Mouse (Mus musculus) CH12.LX (cell line): ENCODE data around the gene Tmbim6. TPM values are rescaled to one million over a fixed set of nuclear protein-coding genes. Genes with fewer than 3 reads are reported as not detected.

ENCODE experiments used
- DNase-seq: peaks from one replicate; pipeline ENCODE4 v3.0.0-alpha.2; 2013; ENCODE audit errors: extremely low read depth
- H3K27ac ChIP-seq: 2 replicates; pipeline ENCODE4 v1.5.1; 2012; ENCODE audit warnings: low read depth, mild to moderate bottlenecking, control low read depth, moderate library complexity; ENCODE audit not compliant: insufficient read depth
- H3K27me3 ChIP-seq: replicated peaks from 2 replicates; pipeline ENCODE3; 2012; ENCODE audit warnings: inconsistent platforms
- H3K36me3 ChIP-seq, 2 experiments: replicated peaks in 1 of 2; 2 replicates each; pipeline versions ENCODE3 to v1.6.1; 2012; ENCODE audit warnings: inconsistent platforms in 1 of 2, low read length in 1 of 2, mild to moderate bottlenecking in 1 of 2, mixed read lengths in 1 of 2, moderate library complexity in 1 of 2; ENCODE audit not compliant: control insufficient read depth in 1 of 2, insufficient read depth in 1 of 2
- H3K4me1 ChIP-seq, 2 experiments: 2 replicates each; pipeline ENCODE4 v1.6.1; 2012; ENCODE audit warnings: inconsistent platforms in 1 of 2, moderate library complexity in 1 of 2; ENCODE audit not compliant: insufficient read depth in 2 of 2, control insufficient read depth in 1 of 2
- H3K4me2 ChIP-seq: 2 replicates; pipeline ENCODE4 v1.6.1; 2012; ENCODE audit warnings: low read depth, mild to moderate bottlenecking, control low read depth; ENCODE audit not compliant: poor library complexity, insufficient read depth, severe bottlenecking
- H3K4me3 ChIP-seq, 3 experiments: fragments of 150-350 bp in 1 of 3; sonication (generic) in 1 of 3; replicated peaks in 1 of 3; 2 replicates each; pipeline versions ENCODE3 to v1.5.1; 2011 to 2012; ENCODE audit warnings: low read depth in 2 of 3, low read length in 2 of 3, mild to moderate bottlenecking in 2 of 3, moderate library complexity in 2 of 3, control low read depth in 1 of 3, improper control_type of control experiment in 1 of 3, inconsistent platforms in 1 of 3, mixed read lengths in 1 of 3; ENCODE audit not compliant: poor library complexity in 1 of 3
- H3K79me2 ChIP-seq: replicated peaks from 2 replicates; pipeline ENCODE4 v1.6.1; 2012; ENCODE audit warnings: mild to moderate bottlenecking, moderate library complexity; ENCODE audit not compliant: control insufficient read depth, poor library complexity, insufficient read depth, severe bottlenecking; ENCODE audit errors: extremely low read depth
- H3K9ac ChIP-seq: 2 replicates; pipeline ENCODE4 v1.6.1; 2012; ENCODE audit warnings: low read depth, mild to moderate bottlenecking, control low read depth, moderate library complexity; ENCODE audit not compliant: insufficient read depth
- H3K9me3 ChIP-seq: replicated peaks from 2 replicates; pipeline ENCODE3; 2012; ENCODE audit warnings: low read length, inconsistent platforms, mixed read lengths
- E2F4 ChIP-seq: IDR thresholded peaks from 2 replicates; pipeline ENCODE4 v1.6.1; 2011; ENCODE audit warnings: low read depth, low read length, improper control_type of control experiment; ENCODE audit not compliant: insufficient replicate concordance
- EP300 ChIP-seq: IDR thresholded peaks from 2 replicates; pipeline ENCODE4 v1.6.1; 2011; ENCODE audit warnings: low read length, improper control_type of control experiment
- GABPA ChIP-seq: IDR thresholded peaks from 2 replicates; pipeline ENCODE4 v1.6.1; 2012; ENCODE audit warnings: low read depth, low read length, improper control_type of control experiment, inconsistent platforms; ENCODE audit not compliant: insufficient replicate concordance
- HCFC1 ChIP-seq: IDR thresholded peaks from 2 replicates; pipeline ENCODE4 v1.6.1; 2012; ENCODE audit warnings: low read depth, mild to moderate bottlenecking, inconsistent platforms, low read length, improper control_type of control experiment
- IRF4 ChIP-seq: IDR thresholded peaks from 2 replicates; pipeline ENCODE4 v1.6.1; 2014; ENCODE audit warnings: low read depth, mild to moderate bottlenecking, inconsistent platforms, low read length, improper control_type of control experiment
- JUN ChIP-seq: IDR thresholded peaks from 2 replicates; pipeline ENCODE4 v1.6.1; 2011; ENCODE audit warnings: low read depth, mild to moderate bottlenecking, low read length, improper control_type of control experiment, moderate library complexity; ENCODE audit not compliant: insufficient read depth
- NELFE ChIP-seq: IDR thresholded peaks from 2 replicates; pipeline ENCODE4 v1.6.1; 2011; ENCODE audit warnings: low read depth, low read length, improper control_type of control experiment
- NRF1 ChIP-seq: IDR thresholded peaks from 2 replicates; pipeline ENCODE4 v1.6.1; 2014; ENCODE audit warnings: low read depth, mild to moderate bottlenecking, inconsistent platforms, low read length, improper control_type of control experiment, moderate library complexity
- POLR2A ChIP-seq: IDR thresholded peaks from 2 replicates; pipeline ENCODE4 v1.6.1; 2011; ENCODE audit warnings: low read depth, mild to moderate bottlenecking, improper control_type of control experiment, low read length
- POLR2AphosphoS2 ChIP-seq: IDR thresholded peaks from 2 replicates; pipeline ENCODE4 v1.6.1; 2011; ENCODE audit warnings: low read depth, low read length, improper control_type of control experiment
- TCF12 ChIP-seq: IDR thresholded peaks from 2 replicates; pipeline ENCODE4 v1.6.1; 2014; ENCODE audit warnings: low read depth, mild to moderate bottlenecking, inconsistent platforms, low read length, improper control_type of control experiment
- UBTF ChIP-seq: IDR thresholded peaks from 2 replicates; pipeline ENCODE4 v1.6.1; 2012; ENCODE audit warnings: low read depth, mild to moderate bottlenecking, inconsistent platforms, low read length, improper control_type of control experiment, moderate library complexity
- USF2 ChIP-seq: conservative IDR thresholded peaks from 2 replicates; pipeline ENCODE4 v1.6.1; 2011; ENCODE audit warnings: low read depth, low read length, improper control_type of control experiment
- ZKSCAN1 ChIP-seq: IDR thresholded peaks from 2 replicates; pipeline ENCODE4 v1.6.1; 2012; ENCODE audit warnings: low read depth, inconsistent platforms, low read length, improper control_type of control experiment, borderline replicate concordance
- ZMIZ1 ChIP-seq: IDR thresholded peaks from 2 replicates; pipeline ENCODE4 v1.6.1; 2012; ENCODE audit warnings: low read depth, mild to moderate bottlenecking, inconsistent platforms, low read length, improper control_type of control experiment
- dilution Hi-C: fragments of 300-500 bp; cut with MboI; formaldehyde crosslinking; loops from 2 replicates; pipeline ENCODE4 v1.14.3; 2020; ENCODE audit warnings: low sequenced_read_pairs; ENCODE audit not compliant: extremely low pct_unique_long_range_greater_than_20kb, extremely low pct_ligation_motif_present
- in situ Hi-C: fragments of 300-500 bp; cut with MboI; formaldehyde crosslinking; loops from 3 replicates; pipeline ENCODE4 v1.14.3; 2019; ENCODE audit warnings: low sequenced_read_pairs, low pct_ligation_motif_present, low pct_unique_long_range_greater_than_20kb, mixed read lengths
- polyA plus RNA-seq: library from polyadenylated mRNA; unstranded; fragments of >175 nt; gene quantifications from 2 replicates; pipeline ENCODE4 v1.2.1, GENCODE M21; 2012; ENCODE audit warnings: low read depth; ENCODE audit not compliant: insufficient read length
- total RNA-seq, 2 experiments: library from RNA; depleted of rRNA; stranded (reverse); fragments of 300-350 nt in 1 of 2; fragments of >200 nt in 1 of 2; gene quantifications; 2 replicates each; pipeline ENCODE4 v1.2.3; 2012 to 2014

The Tmbim6 gene
- total and polyA plus RNA-seq, 3 experiments: 268 to 329 (median 269) TPM

GRCm38 (mm10) chr15:99423131-99423530, 30.4 kb downstream of the Tmbim6 start:
- DNase-seq: no peak
- Histone ChIP-seq H3K27me3 (no peaks in the 10 kb centered on the region), H3K27ac (no peak overlapping the region), H3K4me1 (peaks cover 4 to 13% of the 10 kb centered on the region in 2 experiments; a peak in 2 of 4 replicates)
- TF ChIP-seq USF2 (no peak), ZKSCAN1 (no peak), IRF4 (no peak), EP300 (no peak), HCFC1 (no peak), GABPA (no peak), JUN (no peak), TCF12 (no peak), NELFE (no peak), POLR2AphosphoS2 (no peak), ZMIZ1 (no peak), POLR2A (no peak)
- TF ChIP-seq, all 38 proteins: peak for 0
- Histone ChIP-seq H3K9me3 (no peaks in the 10 kb centered on the region), H3K4me3 (no peak overlapping the region), H3K79me2 (no peaks in the 10 kb centered on the region), H3K4me2 (no peak overlapping the region), H3K9ac (no peak overlapping the region), H3K36me3 (peaks cover 0 to 59% of the 10 kb centered on the region in 2 experiments)
- dilution Hi-C loops: no loop called here
- in situ Hi-C loops: loop anchor here (5.0 kb wide), 1 partner anchor 44 kb away; no protein-coding TSS in a partner anchor

DNA sequence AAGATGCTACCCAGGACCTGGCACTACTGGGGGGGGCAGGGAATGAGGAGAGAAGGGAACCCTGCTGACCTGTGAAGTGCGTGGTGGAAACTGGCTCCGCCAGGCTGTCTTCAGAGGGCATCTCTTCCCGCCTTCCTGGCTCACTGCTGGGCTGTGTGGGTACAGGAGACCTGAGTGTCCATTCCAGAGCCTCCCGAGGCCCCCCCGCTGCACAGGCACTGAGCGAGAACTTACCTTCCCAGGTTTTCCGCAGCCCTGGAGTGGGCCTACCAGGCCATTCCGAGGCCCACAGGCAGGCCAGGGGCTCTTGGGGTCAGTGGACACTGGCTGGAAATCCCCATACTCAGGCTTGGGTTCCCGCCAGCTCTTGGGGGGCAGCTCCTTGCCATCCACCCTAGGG, 31.2 kb downstream of the Tmbim6 start:
- no peak overlapping the region for H3K4me3 ChIP-seq
- H3K36me3 ChIP-seq: peaks cover 0 to 64% of the 10 kb centered on the region in 2 experiments
- in situ Hi-C loops: loop anchor here (5.0 kb wide), 1 partner anchor 43 kb away; no protein-coding TSS in a partner anchor
- H3K27ac ChIP-seq: no peak overlapping the region
- no peak overlapping the region for H3K9ac ChIP-seq
- H3K4me2 ChIP-seq: no peak overlapping the region
- no peak for DNase-seq
- H3K4me1 ChIP-seq: peaks cover 0 to 9% of the 10 kb centered on the region in 2 experiments; a peak in 1 of 4 replicates
- dilution Hi-C loops: no loop called here
- no peaks in the 10 kb centered on the region for H3K79me2 ChIP-seq
- H3K27me3 ChIP-seq: no peaks in the 10 kb centered on the region
- no peaks in the 10 kb centered on the region for H3K9me3 ChIP-seq
- no peak for TF ChIP-seq USF2
- no peak for TF ChIP-seq NRF1
- TF ChIP-seq JUN: no peak
- TF ChIP-seq TCF12: no peak
- no peak for TF ChIP-seq UBTF
- TF ChIP-seq E2F4: no peak
- no peak for TF ChIP-seq ZKSCAN1
